Mouse (Mus musculus) Muller cell, postnatal 12 days (primary cell): ENCODE measurements at regions not wholly inside any gene's neighbourhood (a gene's known extent, or its start where the extent isn't known, plus 50 kb on each side); places are given as distances from the start of the nearest gene placed in this dataset.
"Not testable (repeated sequence)": the region's sequence is repeated elsewhere in the genome, so short reads cannot be mapped to it uniquely, and the experiment has no call there.

Experiments
- DNase-seq: peaks from one replicate; pipeline ENCODE4 v3.0.0-alpha.2; 2015; ENCODE audit errors: inconsistent ontology term

DNA sequence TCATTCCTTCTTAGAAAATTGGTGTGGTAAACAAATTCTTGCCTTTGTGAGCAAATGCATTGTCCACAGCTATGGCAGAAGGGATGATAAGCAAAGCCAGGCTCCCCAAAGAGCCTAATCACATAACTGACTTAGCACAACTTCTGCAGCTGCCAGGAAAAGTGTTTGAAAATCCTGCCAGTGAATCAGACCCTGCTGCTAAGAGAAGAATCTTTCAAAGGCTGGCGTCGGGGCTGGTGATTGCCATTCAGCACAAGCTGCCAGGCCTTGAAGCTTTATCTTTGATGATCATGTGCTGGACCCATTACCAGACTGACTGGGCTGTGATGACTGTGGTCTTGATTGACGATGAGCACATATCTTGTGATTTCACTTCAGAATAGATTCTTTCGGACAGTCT is 713.9 kb upstream of the Tex47 start:
- peak; percentile 58 for DNase-seq

DNA sequence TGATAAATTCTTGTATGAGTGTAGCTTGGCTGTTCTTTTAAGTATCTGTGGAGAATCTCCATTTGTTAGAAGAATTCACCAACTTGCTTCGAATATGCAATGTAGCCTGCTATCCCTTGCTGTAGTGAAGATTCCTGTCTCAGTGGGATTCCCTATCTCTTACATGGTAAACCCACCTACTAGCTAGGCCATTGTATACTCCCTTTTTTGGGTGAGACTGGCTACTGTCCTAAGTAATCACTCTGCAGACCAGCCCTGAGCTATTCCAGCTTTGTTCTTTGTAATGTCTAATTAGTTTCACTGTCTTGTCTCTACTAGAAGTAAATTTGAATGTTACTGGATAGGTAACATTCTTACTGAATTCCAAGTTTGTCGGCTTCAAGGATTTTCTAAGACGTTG is 692.8 kb upstream of the Tex47 start:
- DNase-seq, result not testable (repeated sequence)

DNA sequence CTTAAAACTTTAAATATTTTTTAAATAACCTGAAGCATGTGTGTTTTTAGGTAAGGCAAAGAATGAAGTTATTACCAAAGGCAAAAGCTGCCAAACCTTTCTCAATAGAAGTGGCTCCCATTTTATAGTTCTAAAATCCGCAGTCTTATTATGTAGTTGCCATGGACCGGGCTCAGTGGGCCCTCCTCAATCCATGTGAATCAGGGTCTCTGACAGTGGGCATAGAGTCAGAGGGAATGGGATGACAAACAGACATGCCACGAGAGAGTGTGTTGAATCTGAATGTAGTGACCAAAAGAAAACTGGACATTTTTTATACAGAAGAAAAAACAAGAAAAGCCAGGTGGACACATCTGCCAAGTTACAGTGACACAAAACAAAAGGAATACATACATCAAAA is 659.0 kb upstream of the Tex47 start:
- DNase-seq, result no peak

DNA sequence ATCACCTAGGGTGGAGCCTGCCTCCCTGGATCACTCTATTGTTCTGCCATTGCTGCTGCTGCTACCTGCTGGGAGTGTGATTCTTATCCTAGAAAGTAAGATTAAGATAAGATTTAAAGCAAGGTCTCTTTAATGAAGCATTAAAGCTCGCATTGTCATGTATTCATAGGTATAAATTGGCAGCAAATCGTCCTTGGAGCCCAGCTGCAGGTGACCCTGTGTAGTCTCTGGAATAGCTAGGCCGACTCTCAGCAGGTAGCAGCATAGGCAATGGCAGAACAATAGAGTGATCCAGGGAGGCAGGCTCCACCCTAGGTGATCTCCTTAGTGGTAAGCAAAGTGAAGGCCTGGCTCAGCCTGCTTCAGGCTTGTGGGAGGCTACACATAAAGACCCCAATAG is 627.7 kb upstream of the Tex47 start:
- not testable (repeated sequence) for DNase-seq

DNA sequence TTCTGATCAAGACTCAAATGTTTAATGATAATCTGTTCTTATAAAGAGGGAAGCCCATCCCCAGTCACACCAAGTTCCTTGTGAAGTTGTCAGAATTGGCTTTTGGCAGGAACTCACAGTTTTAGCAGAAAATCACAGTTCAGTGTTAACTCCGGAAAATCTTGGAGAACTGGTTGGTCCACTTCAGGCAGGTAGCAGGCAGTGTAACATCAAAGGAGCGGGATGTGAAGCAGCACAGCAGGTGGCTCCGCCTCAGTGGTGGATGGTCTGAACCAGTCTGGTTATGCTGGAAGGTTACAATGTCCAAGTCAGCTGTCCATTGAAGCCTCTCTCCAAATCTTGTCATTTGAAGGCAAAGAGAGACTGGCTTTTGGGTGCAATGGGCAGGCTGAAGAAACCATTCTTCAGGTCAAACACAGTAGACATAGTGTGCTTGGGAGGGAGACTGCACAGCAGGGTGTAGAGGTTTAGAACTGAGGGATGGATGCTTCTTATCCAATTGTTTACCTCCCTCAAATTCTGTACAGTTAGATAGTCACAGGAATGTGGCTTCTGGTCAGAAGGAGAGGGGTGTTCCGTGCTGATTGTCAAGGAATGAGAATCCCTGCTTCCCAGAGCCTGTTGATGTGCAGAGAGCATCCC is 594.1 kb upstream of the Tex47 start:
- no peak for DNase-seq

DNA sequence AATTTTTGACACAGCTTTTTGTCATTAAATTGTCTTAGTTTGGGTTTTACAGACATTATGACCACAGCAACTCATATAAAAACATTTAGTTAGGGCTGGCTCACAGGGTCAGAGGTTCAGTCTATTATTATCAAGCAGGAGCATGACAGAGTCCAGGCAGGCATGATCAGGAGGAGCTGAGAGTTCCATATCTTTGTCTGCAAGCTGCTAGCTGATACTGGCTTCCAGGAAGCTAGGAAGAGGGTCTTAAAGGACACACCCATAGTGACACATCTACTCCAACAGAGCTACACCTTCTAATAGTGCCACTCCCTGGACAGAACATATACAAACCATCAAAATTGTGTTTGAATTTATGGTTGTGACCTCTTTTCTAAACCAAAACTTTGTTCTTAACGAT is 587.7 kb upstream of the Tex47 start:
- no peak for DNase-seq

DNA sequence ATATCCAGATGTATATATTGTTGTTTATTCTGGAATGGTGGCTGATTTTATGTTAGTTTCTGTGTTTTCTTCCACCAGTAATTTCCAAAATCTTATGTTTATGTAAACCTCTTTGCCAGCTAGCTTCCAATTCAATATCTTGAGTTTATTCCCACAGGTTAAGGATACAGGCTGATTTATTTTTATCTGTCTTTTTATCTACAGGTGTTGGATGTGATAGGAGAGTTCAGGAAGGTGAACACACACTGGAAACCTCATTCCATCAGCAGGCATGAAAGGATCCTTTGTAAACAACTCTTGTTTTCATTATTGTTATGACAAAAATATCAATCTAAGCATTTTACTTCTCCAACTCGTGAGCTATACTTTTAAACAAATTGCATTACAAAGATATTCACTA is 587.3 kb upstream of the Tex47 start:
- DNase-seq, result no peak
